Mouse (Mus musculus): ENCODE data around the gene Pcsk1n. TPM values are rescaled to one million over a fixed set of nuclear protein-coding genes. Genes with fewer than 3 reads are reported as not detected.
"Not testable (repeated sequence)": the region's sequence is repeated elsewhere in the genome, so short reads cannot be mapped to it uniquely, and the experiment has no call there.

Gene Pcsk1n
- polyA plus RNA-seq, 1 experiment from 2014 or later, result 25.9 TPM

DNA sequence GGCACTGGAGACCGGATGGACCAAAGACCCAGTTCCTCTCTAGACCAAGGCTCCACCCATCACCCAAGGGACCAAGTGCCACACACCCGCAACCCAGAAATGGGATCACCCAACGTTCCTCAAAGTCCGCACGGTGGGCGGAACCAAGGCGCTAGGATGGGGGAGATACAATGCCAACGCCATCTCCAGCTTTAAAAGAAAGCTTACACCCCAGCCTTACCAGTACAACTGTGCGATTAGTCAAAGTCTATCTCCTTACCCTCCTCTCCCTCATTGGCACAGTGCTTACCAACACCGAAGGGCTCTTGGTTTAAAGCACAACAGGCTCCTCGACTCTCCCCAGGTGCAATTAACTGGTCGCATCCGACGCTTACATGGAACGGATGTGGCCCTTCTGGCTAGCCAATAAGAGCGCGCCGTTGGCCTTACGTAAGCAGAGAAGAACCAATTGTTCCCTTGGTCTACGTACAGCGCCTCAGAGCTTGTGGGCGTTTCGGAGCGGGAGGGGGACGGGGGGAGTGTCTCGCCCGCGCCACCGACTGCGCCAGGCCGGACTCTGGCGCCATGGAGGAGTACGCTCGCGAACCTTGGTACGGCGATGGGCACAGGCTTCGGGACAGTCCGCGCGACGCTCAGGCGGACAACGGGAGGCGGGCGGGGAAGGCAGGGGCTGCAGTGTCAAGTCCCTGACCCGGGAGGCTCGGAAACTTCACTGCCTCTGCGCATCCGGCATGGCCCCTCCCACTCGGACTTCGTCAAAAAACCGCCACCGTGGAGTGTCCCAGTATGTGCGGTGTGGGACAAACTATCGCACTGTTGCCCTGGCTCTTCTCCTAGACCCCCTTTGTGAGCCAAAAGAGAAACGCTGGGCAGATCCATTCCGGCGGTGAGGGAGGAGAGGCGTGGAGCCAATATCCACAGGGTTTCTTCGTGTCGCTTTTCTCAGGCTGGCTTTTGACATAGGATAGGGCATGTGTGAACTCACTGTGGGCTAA lies 20.4 kb upstream of the Pcsk1n start, which contains the start of the genes Pqbp1 and Timm17b:
Gene Pqbp1 (minus strand): TSS at position 390 of the 995 bp plus-strand sequence.
Gene Timm17b (plus strand): TSS at position 478 of the 995 bp plus-strand sequence.
- H3K36me3 ChIP-seq (ENCODE audit: control insufficient read depth, insufficient read depth, low read length), result no peaks in the 10 kb centered on the region
- H3K4me1 ChIP-seq (replicated peaks; ENCODE audit: control insufficient read depth, insufficient read depth, low read length), result no peaks in the 10 kb centered on the region
- H3K9me3 ChIP-seq (ENCODE audit: control insufficient read depth, low read length), result no peaks in the 10 kb centered on the region
- WGBS, result 14% methylated on average over 52 of the region's 62 CpGs
- peak within 1 kb of the TSS; percentile 59 for H3K27ac ChIP-seq (ENCODE audit: low read depth, low read length)
- peak; percentile 99 for ATAC-seq (ENCODE audit: low FRiP score)
- H3K9ac ChIP-seq (ENCODE audit: low read depth, low read length), result peak within 1 kb of the TSS; percentile 62
- peak; percentile 87 for DNase-seq (ENCODE audit: low spot score)
- peak within 1 kb of the TSS; percentile 42 for H3K4me2 ChIP-seq (replicated peaks; ENCODE audit: low read depth, low read length)
- no peaks in the 10 kb centered on the region for H3K27me3 ChIP-seq (ENCODE audit: control insufficient read depth, insufficient read depth, low read length)
- H3K4me3 ChIP-seq (ENCODE audit: low read depth, low read length), result peak within 1 kb of the TSS; percentile 58

DNA sequence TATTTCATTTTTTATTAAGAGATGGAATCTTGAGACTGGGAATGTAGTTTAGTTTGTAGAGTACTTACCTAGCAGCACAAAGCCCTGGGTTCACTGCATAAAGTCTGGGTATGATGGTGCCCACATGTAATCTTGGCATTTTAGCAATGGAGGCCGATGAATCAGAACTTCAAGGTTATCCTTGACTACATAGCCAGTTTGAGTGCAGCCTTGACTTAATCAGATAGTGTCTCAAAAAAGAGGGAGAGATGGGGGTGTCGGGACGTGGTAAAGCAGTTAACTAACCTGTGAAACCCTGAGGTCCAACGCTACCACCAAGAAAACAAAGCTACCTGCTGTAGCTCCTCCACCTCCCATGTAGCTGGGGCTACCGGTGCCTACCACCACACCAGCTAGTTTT lies 15.2 kb upstream of the Pcsk1n start:
- Histone ChIP-seq H3K27ac (ENCODE audit: low read depth, low read length) (no peak overlapping the region), H3K27me3 (ENCODE audit: control insufficient read depth, insufficient read depth, low read length) (no peaks in the 10 kb centered on the region), H3K36me3 (ENCODE audit: control insufficient read depth, insufficient read depth, low read length) (no peaks in the 10 kb centered on the region), H3K9ac (ENCODE audit: low read depth, low read length) (no peak overlapping the region), H3K9me3 (ENCODE audit: control insufficient read depth, low read length) (no peaks in the 10 kb centered on the region), H3K4me3 (ENCODE audit: low read depth, low read length) (no peak overlapping the region), H3K4me1 (replicated peaks; ENCODE audit: control insufficient read depth, insufficient read depth, low read length) (no peaks in the 10 kb centered on the region), H3K4me2 (replicated peaks; ENCODE audit: low read depth, low read length) (no peak overlapping the region)
- DNase-seq (ENCODE audit: low spot score), result no peak
- WGBS, result 93% methylated on average over 5 of the region's 5 CpGs
- no peak for ATAC-seq (ENCODE audit: low FRiP score)

DNA sequence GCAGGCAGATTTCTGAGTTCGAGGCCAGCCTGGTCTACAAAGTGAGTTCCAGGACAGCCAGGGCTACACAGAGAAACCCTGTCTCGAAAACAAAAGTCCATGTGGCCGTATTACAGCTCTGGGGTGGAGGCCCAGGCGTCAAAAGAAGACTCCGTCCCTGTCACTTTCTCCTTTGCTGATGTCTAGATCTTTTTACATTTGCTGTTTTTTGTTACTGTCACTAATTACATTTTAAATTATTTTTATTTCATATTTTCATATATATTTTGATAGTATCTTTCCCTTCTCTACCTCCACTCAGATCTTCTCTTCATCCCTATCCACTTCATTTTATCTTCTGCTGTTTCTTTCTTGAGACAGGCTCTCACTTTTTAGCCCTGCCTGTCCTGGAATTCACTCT lies 11.9 kb upstream of the Pcsk1n start, which contains the start of gene Gm10491:
Gene Gm10491 (minus strand): TSS at position 101 of the 400 bp plus-strand sequence.
- no peaks in the 10 kb centered on the region for H3K27me3 ChIP-seq (ENCODE audit: control insufficient read depth, insufficient read depth, low read length)
- no peaks in the 10 kb centered on the region for H3K9me3 ChIP-seq (ENCODE audit: control insufficient read depth, low read length)
- no peaks in the 10 kb centered on the region for H3K4me1 ChIP-seq (replicated peaks; ENCODE audit: control insufficient read depth, insufficient read depth, low read length)
- H3K4me2 ChIP-seq (replicated peaks; ENCODE audit: low read depth, low read length), result no peak within 1 kb of the TSS
- 89% methylated on average over 5 of the region's 5 CpGs for WGBS
- no peaks in the 10 kb centered on the region for H3K36me3 ChIP-seq (ENCODE audit: control insufficient read depth, insufficient read depth, low read length)
- ATAC-seq (ENCODE audit: low FRiP score), result no peak
- H3K4me3 ChIP-seq (ENCODE audit: low read depth, low read length), result no peak within 1 kb of the TSS
- no peak for DNase-seq (ENCODE audit: low spot score)
- no peak within 1 kb of the TSS for H3K9ac ChIP-seq (ENCODE audit: low read depth, low read length)
- no peak within 1 kb of the TSS for H3K27ac ChIP-seq (ENCODE audit: low read depth, low read length)

DNA sequence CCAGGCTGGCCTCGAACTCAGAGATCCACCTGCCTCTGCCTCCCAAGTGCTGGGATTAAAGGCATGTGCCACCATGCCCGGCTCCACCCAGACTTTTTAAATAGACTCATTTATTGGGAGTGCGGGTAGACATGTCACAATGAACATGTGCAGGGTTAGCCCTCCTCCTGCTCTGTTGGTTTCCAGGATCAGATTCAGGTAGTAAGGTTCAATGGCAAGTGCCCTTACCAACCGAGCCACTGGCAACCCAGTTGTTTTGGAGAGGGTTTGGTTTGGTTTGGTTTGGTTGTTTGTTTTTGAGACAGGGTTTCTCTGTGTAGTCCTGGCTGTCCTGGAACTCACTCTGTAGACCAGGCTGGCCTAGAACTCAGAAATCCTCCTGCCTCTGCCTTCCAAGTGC lies 10.4 kb upstream of the Pcsk1n start, which contains the start of gene Gm10490:
Gene Gm10490 (plus strand): TSS at position 301 of the 400 bp plus-strand sequence.
- DNase-seq (ENCODE audit: low spot score); ATAC-seq (ENCODE audit: low FRiP score); H3K4me1 ChIP-seq (replicated peaks; ENCODE audit: control insufficient read depth, insufficient read depth, low read length); H3K9me3 ChIP-seq (ENCODE audit: control insufficient read depth, low read length); H3K4me2 ChIP-seq (replicated peaks; ENCODE audit: low read depth, low read length); H3K27ac ChIP-seq (ENCODE audit: low read depth, low read length); H3K9ac ChIP-seq (ENCODE audit: low read depth, low read length); H3K27me3 ChIP-seq (ENCODE audit: control insufficient read depth, insufficient read depth, low read length); H3K4me3 ChIP-seq (ENCODE audit: low read depth, low read length); H3K36me3 ChIP-seq (ENCODE audit: control insufficient read depth, insufficient read depth, low read length): not testable (repeated sequence)
- WGBS, result 96% methylated on average over 4 of the region's 4 CpGs

DNA sequence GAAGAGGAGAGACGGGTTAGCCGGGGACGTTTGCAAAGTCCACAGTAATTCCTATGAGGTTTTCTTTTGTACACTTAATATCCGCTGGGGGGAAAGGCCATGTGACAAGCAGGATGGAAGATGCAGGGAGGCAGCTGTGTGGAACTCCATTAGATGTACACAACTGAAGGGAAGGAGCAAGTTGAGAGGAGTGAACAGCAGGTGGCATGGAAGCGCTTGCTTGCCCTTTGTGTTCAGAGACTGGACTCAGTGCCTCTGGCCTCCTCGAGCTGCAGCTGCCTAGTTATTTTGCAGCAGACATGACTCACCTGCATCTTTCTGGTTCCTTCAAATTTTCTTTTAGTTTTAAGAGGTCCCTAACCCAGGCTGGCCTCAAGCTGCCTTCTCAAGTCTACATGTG lies 9.1 kb upstream of the Pcsk1n start:
- Histone ChIP-seq H3K9me3 (ENCODE audit: control insufficient read depth, low read length) (no peaks in the 10 kb centered on the region), H3K27me3 (ENCODE audit: control insufficient read depth, insufficient read depth, low read length) (no peaks in the 10 kb centered on the region), H3K27ac (ENCODE audit: low read depth, low read length) (no peak overlapping the region), H3K9ac (ENCODE audit: low read depth, low read length) (no peak overlapping the region), H3K4me1 (replicated peaks; ENCODE audit: control insufficient read depth, insufficient read depth, low read length) (no peaks in the 10 kb centered on the region), H3K4me2 (replicated peaks; ENCODE audit: low read depth, low read length) (no peak overlapping the region), H3K36me3 (ENCODE audit: control insufficient read depth, insufficient read depth, low read length) (no peaks in the 10 kb centered on the region), H3K4me3 (ENCODE audit: low read depth, low read length) (no peak overlapping the region)
- no peak for DNase-seq (ENCODE audit: low spot score)
- no peak for ATAC-seq (ENCODE audit: low FRiP score)
- 50% methylated on average over 6 of the region's 6 CpGs for WGBS

DNA sequence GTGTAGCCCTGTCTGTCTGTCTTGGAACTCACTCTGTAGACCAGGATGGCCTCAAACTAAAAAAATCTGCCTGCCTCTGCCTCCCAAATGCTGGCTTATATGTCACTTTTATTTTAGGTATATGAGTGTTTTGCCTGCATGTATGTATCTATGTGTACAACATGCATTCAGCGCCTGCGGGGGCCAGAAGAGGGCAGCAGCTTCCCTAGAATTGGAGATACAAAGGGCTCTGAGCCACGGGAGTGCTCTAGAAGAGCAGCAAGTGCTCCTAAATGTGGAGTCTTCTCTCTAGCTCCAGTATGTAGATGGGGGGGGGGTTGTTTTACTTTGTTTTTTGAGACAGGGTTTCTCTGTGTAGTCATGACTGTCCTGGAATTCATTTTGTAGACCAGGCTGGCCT lies 4.0 kb upstream of the Pcsk1n start:
- not testable (repeated sequence) for ATAC-seq (ENCODE audit: low FRiP score); H3K4me1 ChIP-seq (replicated peaks; ENCODE audit: control insufficient read depth, insufficient read depth, low read length); H3K9ac ChIP-seq (ENCODE audit: low read depth, low read length); H3K4me3 ChIP-seq (ENCODE audit: low read depth, low read length); H3K27me3 ChIP-seq (ENCODE audit: control insufficient read depth, insufficient read depth, low read length); H3K9me3 ChIP-seq (ENCODE audit: control insufficient read depth, low read length); DNase-seq (ENCODE audit: low spot score); H3K4me2 ChIP-seq (replicated peaks; ENCODE audit: low read depth, low read length); H3K27ac ChIP-seq (ENCODE audit: low read depth, low read length); H3K36me3 ChIP-seq (ENCODE audit: control insufficient read depth, insufficient read depth, low read length)
- WGBS, result 19% methylated on average over 3 of the region's 3 CpGs

DNA sequence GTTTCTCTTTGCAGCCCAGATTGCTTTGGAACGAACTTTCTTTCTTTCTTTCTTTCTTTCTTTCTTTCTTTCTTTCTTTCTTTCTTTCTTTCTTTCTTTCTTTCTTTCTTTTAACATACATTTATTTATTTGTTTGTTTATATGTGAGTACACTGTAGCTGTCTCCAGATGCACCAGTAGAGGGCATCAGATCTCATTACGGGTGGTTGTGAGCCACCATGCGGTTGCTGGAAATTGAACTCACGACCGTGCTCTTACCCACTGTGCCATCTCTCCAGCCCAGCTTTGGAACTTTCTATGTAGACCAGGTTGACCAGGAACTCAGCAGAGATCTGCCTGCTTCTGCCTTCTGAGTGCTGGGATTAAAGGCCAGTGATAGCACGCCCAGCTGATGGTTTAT lies 1.7 kb upstream of the Pcsk1n start:
- not testable (repeated sequence) for H3K4me2 ChIP-seq (replicated peaks; ENCODE audit: low read depth, low read length); H3K27ac ChIP-seq (ENCODE audit: low read depth, low read length); H3K4me1 ChIP-seq (replicated peaks; ENCODE audit: control insufficient read depth, insufficient read depth, low read length); H3K9ac ChIP-seq (ENCODE audit: low read depth, low read length); H3K4me3 ChIP-seq (ENCODE audit: low read depth, low read length); H3K9me3 ChIP-seq (ENCODE audit: control insufficient read depth, low read length); ATAC-seq (ENCODE audit: low FRiP score); H3K27me3 ChIP-seq (ENCODE audit: control insufficient read depth, insufficient read depth, low read length); H3K36me3 ChIP-seq (ENCODE audit: control insufficient read depth, insufficient read depth, low read length); DNase-seq (ENCODE audit: low spot score)
- WGBS, result 70% methylated on average over 6 of the region's 6 CpGs

DNA sequence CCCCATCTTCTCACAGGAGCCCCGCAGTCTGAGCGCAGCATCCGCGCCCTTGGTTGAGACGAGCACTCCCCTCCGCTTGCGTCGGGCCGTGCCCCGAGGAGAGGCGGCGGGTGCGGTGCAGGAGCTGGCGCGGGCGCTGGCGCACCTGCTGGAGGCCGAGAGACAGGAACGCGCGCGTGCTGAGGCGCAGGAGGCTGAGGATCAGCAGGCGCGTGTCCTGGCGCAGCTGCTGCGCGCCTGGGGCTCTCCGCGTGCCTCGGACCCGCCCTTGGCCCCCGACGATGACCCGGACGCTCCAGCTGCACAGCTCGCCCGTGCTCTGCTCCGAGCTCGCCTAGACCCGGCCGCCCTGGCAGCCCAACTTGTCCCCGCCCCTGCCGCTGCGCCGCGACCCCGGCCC lies 2.4 kb downstream of the Pcsk1n start:
- peak overlapping the region; percentile 33; the same call in 1 of the 2 replicates for H3K9ac ChIP-seq (ENCODE audit: low read depth, low read length)
- no peaks in the 10 kb centered on the region for H3K4me1 ChIP-seq (replicated peaks; ENCODE audit: control insufficient read depth, insufficient read depth, low read length)
- peak overlapping the region; percentile 28 for H3K4me3 ChIP-seq (ENCODE audit: low read depth, low read length)
- DNase-seq (ENCODE audit: low spot score) (peak; percentile 44), ATAC-seq (ENCODE audit: low FRiP score) (peak; percentile 25; the same call in 1 of the 2 replicates)
- no peak overlapping the region for H3K27ac ChIP-seq (ENCODE audit: low read depth, low read length)
- H3K4me2 ChIP-seq (replicated peaks; ENCODE audit: low read depth, low read length), result peak overlapping the region; percentile 38
- H3K9me3 ChIP-seq (ENCODE audit: control insufficient read depth, low read length), result no peaks in the 10 kb centered on the region
- no peaks in the 10 kb centered on the region for H3K36me3 ChIP-seq (ENCODE audit: control insufficient read depth, insufficient read depth, low read length)
- whole genome bisulfite sequencing, result 6% methylated on average over 41 of the region's 48 CpGs
- peaks cover 28% of the 10 kb centered on the region; the same call in 1 of the 2 replicates for H3K27me3 ChIP-seq (ENCODE audit: control insufficient read depth, insufficient read depth, low read length)

Data from hindbrain, embryonic 11.5 days (tissue).